Mouse (Mus musculus): Measurements from ENCODE around the gene Prpf31. TPM values are rescaled to one million over a fixed set of nuclear protein-coding genes. Genes with fewer than 3 reads are reported as not detected.

Gene Prpf31
- total RNA-seq, 2 experiments from 2014 or later, result 55.5 to 59.2 TPM

GRCm38 (mm10) chr7:3676371-3676770 lies 46.6 kb downstream of the Prpf31 start:
- TF ChIP-seq CTCF (conservative IDR thresholded peaks at IDR 0.05), result no peak
- no peak for DNase-seq (ENCODE audit: low spot score in 2 of 2)
- no peak overlapping the region for H3K27ac ChIP-seq
- H3K4me3 ChIP-seq, result no peak overlapping the region

GRCm38 (mm10) chr7:3677342-3677741 lies 47.6 kb downstream of the Prpf31 start, which contains the start of gene Tmc4:
Gene Tmc4, minus strand, starts transcription at chr7:3677553.
- Histone ChIP-seq H3K4me3 (no peak within 1 kb of the TSS), H3K27ac (no peak within 1 kb of the TSS)
- TF ChIP-seq CTCF (conservative IDR thresholded peaks at IDR 0.05), result no peak
- no peak for DNase-seq (ENCODE audit: low spot score in 2 of 2)

GRCm38 (mm10) chr7:3683908-3684550 lies 54.2 kb downstream of the Prpf31 start:
- peak in 1 of 2 experiments; percentile 59 for DNase-seq (ENCODE audit: low spot score in 2 of 2)
- Histone ChIP-seq H3K4me3 (no peak overlapping the region), H3K27ac (peak overlapping the region; percentile 77)
- TF ChIP-seq CTCF (conservative IDR thresholded peaks at IDR 0.05), result no peak

GRCm38 (mm10) chr7:3684698-3685097 lies 54.9 kb downstream of the Prpf31 start:
- no peak for DNase-seq (ENCODE audit: low spot score in 2 of 2)
- no peak for TF ChIP-seq CTCF (conservative IDR thresholded peaks at IDR 0.05)
- Histone ChIP-seq H3K27ac (peak overlapping the region; percentile 77), H3K4me3 (no peak overlapping the region)

GRCm38 (mm10) chr7:3685400-3686187 lies 55.8 kb downstream of the Prpf31 start:
- DNase-seq (ENCODE audit: low spot score in 2 of 2), result no peak
- TF ChIP-seq CTCF (conservative IDR thresholded peaks at IDR 0.05), result no peak
- Histone ChIP-seq H3K27ac (peak overlapping the region; percentile 77; the same call in 1 of the 2 replicates), H3K4me3 (no peak overlapping the region)

- peak overlapping the region; percentile 94 for H3K27ac ChIP-seq
- no peak for DNase-seq (ENCODE audit: low spot score in 2 of 2)
- TF ChIP-seq CTCF (conservative IDR thresholded peaks at IDR 0.05), result no peak
- peak overlapping the region; percentile 96 for H3K4me3 ChIP-seq
Measured at GRCm38 (mm10) chr7:3691919-3692318, 62.1 kb downstream of the Prpf31 start.

Small RNA genes lying within 50 kb of the gene (microRNA-seq; reads per million reads assigned to microRNA genes)
- gene Gm25100 (0 reads per million in 2 experiments), gene Mir3572 (4.1 to 5.8 reads per million in 2 experiments)

Other genes with a start within 250 kb of the Prpf31 start
- gene Cacng8, start 239.3 kb upstream of the Prpf31 start, total RNA-seq (2021), result 100 to 1,000 TPM; 411 to 415 TPM
- 1 to 10 TPM; 1.9 to 2.2 TPM for gene Cacng6, start 205.8 kb upstream of the Prpf31 start, total RNA-seq (2021)
- gene Tarm1, start 127.4 kb upstream of the Prpf31 start, total RNA-seq (2021), result not detected
- 1 to 10 TPM in 1 of 2 experiments, under 1 TPM in 1; 0.56 to 1.5 TPM for gene Oscar, start 13.8 kb upstream of the Prpf31 start, total RNA-seq (2021)
- gene Ndufa3, start 12.6 kb upstream of the Prpf31 start, total RNA-seq (2021), result 100 to 1,000 TPM; 537 to 571 TPM
- 10 to 100 TPM; 43.7 to 51.9 TPM for gene Tfpt, start 56 bp upstream of the Prpf31 start, total RNA-seq (2021)
- 10 to 100 TPM; 67.9 to 71.5 TPM for gene Cnot3, start 15.3 kb downstream of the Prpf31 start, total RNA-seq (2021)
- 1 to 10 TPM; 5.3 to 5.6 TPM for gene Leng1, start 35.9 kb downstream of the Prpf31 start, total RNA-seq (2021)
- 1 to 10 TPM; 4.3 to 9.7 TPM for gene Tmc4, start 47.6 kb downstream of the Prpf31 start, total RNA-seq (2021)
- 10 to 100 TPM; 80.2 to 84.8 TPM for gene Tsen34, start 62.9 kb downstream of the Prpf31 start, total RNA-seq (2021)
- gene Mboat7, start 63.5 kb downstream of the Prpf31 start, total RNA-seq (2021), result 100 to 1,000 TPM; 160 to 170 TPM
- 100 to 1,000 TPM; 387 to 404 TPM for gene Rps9, start 74.0 kb downstream of the Prpf31 start, total RNA-seq (2021)
- under 1 TPM in 1 of 2 experiments, not detected in 1; 0.36 TPM for gene Pirb, start 90.4 kb downstream of the Prpf31 start, total RNA-seq (2021)
- not detected for gene Gm15448, start 195.7 kb downstream of the Prpf31 start, total RNA-seq (2021)
- not detected for gene Pira2, start 215.1 kb downstream of the Prpf31 start, total RNA-seq (2021)